Comparison of ENCODE assay signal across 29 mouse cellular contexts in genomic region chr9:60843415-60844076, GRCm38 (mm10). TPM values are rescaled to one million over a fixed set of nuclear protein-coding genes. Genes with fewer than 3 reads are reported as not detected.
A peak's percentile ranks its signal among the peaks of the same experiment; 100 is the strongest.
DNase-seq lines count a peak whose midpoint lies in the region; ATAC-seq and TF ChIP-seq lines count a peak whose summit lies in the region.
"Had no signal": no experiment of that assay in that cellular context is flagged by ENCODE, and none has a peak within 500 bp of the region (broad histone marks: within the 10 kb centered on the region; RNA-seq: fewer than 3 reads in every experiment).

No protein-coding gene starts in this region.

- no peak for DNase-seq in heart, postnatal 36 days
- peak; percentile 46 for DNase-seq in heart, postnatal 0 days (ENCODE audit: low spot score)
- DNase-seq in heart, postnatal 4 days: no peak
- DNase-seq in liver, embryonic 13.5 days: no peak
- DNase-seq in skeletal muscle tissue, adult 2 months (ENCODE audit: low read depth, low spot score): peak; percentile 40
- DNase-seq: adrenal gland, postnatal 25 days; B cell, adult 2 months; cerebellum, adult 18-20 months; cerebellum, postnatal 10 days; gastrocnemius, postnatal 10 days; heart, adult 11 months; kidney, adult 2 months; kidney, postnatal 36 days; layer of hippocampus, postnatal 36 days; left cerebral cortex, postnatal 4 days; lung, postnatal 4 days; right cerebral cortex, postnatal 14 days had no signal

- TF ChIP-seq EP300 in heart, postnatal 0 days (IDR thresholded peaks at IDR 0.05; ENCODE audit: low read depth): no peak

- no peaks in the 10 kb centered on the region for H3K9me3 ChIP-seq in heart, embryonic 12.5 days (replicated peaks)
- no peaks in the 10 kb centered on the region for H3K9me3 ChIP-seq in heart, postnatal 0 days (replicated peaks; ENCODE audit: control insufficient read depth, low read length)
- no peaks in the 10 kb centered on the region for H3K9me3 ChIP-seq in liver, embryonic 13.5 days (replicated peaks)
- H3K9me3 ChIP-seq: embryonic facial prominence, embryonic 13.5 days; forebrain, embryonic 10.5 days; forebrain, embryonic 15.5 days; hindbrain, embryonic 12.5 days; intestine, embryonic 15.5 days; megakaryocyte, embryonic 14.5 days; midbrain, embryonic 12.5 days; neural tube, embryonic 13.5 days; stomach, embryonic 15.5 days had no signal

- WGBS in heart, embryonic 12.5 days: 58% methylated on average over 6 of the region's 6 CpGs
- 32% methylated on average over 6 of the region's 6 CpGs for WGBS in heart, postnatal 0 days
- 59% methylated on average over 6 of the region's 6 CpGs for WGBS in liver, embryonic 13.5 days (ENCODE audit: insufficient replicate concordance)

- peak overlapping the region; percentile 29 for H3K4me2 ChIP-seq in heart, embryonic 12.5 days
- peak overlapping the region; percentile 25; the same call in 1 of the 2 replicates for H3K4me2 ChIP-seq in heart, postnatal 0 days (ENCODE audit: low read depth, low read length)
- no peak overlapping the region for H3K4me2 ChIP-seq in liver, embryonic 13.5 days
- H3K4me2 ChIP-seq: embryonic facial prominence, embryonic 13.5 days; forebrain, embryonic 15.5 days; hindbrain, embryonic 12.5 days; intestine, embryonic 15.5 days; midbrain, embryonic 12.5 days; neural tube, embryonic 13.5 days; stomach, embryonic 15.5 days had no signal

- H3K27ac ChIP-seq in heart, embryonic 12.5 days (ENCODE audit: poor library complexity, severe bottlenecking): peak overlapping the region; percentile 80
- peak overlapping the region; percentile 48; the same call in 1 of the 2 replicates for H3K27ac ChIP-seq in heart, postnatal 0 days (ENCODE audit: low read depth)
- no peak overlapping the region for H3K27ac ChIP-seq in liver, embryonic 13.5 days
- H3K27ac ChIP-seq: embryonic facial prominence, embryonic 13.5 days; forebrain, embryonic 10.5 days; forebrain, embryonic 15.5 days; hindbrain, embryonic 12.5 days; hindbrain, postnatal 0 days; intestine, embryonic 15.5 days; layer of hippocampus, adult 2 months; midbrain, embryonic 12.5 days; neural tube, embryonic 13.5 days; stomach, embryonic 15.5 days had no signal

- no peak for ATAC-seq in heart, embryonic 12.5 days (ENCODE audit: insufficient number of reproducible peaks, low FRiP score)
- ATAC-seq in heart, postnatal 0 days (ENCODE audit: insufficient read depth, low read depth): peak; percentile 75
- peak; percentile 51 for ATAC-seq in liver, embryonic 13.5 days (ENCODE audit: low read depth)
- ATAC-seq: forebrain, embryonic 15.5 days; hindbrain, postnatal 0 days; intestine, embryonic 15.5 days had no signal

- H3K36me3 ChIP-seq in heart, embryonic 12.5 days: peaks cover 9% of the 10 kb centered on the region; the same call in 1 of the 2 replicates
- peaks cover 8% of the 10 kb centered on the region for H3K36me3 ChIP-seq in heart, postnatal 0 days (replicated peaks; ENCODE audit: control insufficient read depth, insufficient read depth, low read length)
- no peaks in the 10 kb centered on the region for H3K36me3 ChIP-seq in liver, embryonic 13.5 days
- H3K36me3 ChIP-seq: forebrain, embryonic 10.5 days; forebrain, embryonic 15.5 days; hindbrain, embryonic 12.5 days; intestine, embryonic 15.5 days; midbrain, embryonic 12.5 days; neural tube, embryonic 13.5 days; stomach, embryonic 15.5 days had no signal

- H3K9ac ChIP-seq in heart, embryonic 12.5 days: peak overlapping the region; percentile 46; the same call in 1 of the 2 replicates
- H3K9ac ChIP-seq in heart, postnatal 0 days (replicated peaks; ENCODE audit: low read depth, low read length): no peak overlapping the region
- H3K9ac ChIP-seq in liver, embryonic 13.5 days: no peak overlapping the region
- H3K9ac ChIP-seq: embryonic facial prominence, embryonic 13.5 days; forebrain, embryonic 15.5 days; hindbrain, embryonic 12.5 days; intestine, embryonic 15.5 days; midbrain, embryonic 12.5 days; neural tube, embryonic 13.5 days; stomach, embryonic 15.5 days had no signal

- intact Hi-C loops in heart, postnatal 36 days (cut with DNase I): no loop called here

- H3K27me3 ChIP-seq in heart, embryonic 12.5 days (replicated peaks): no peaks in the 10 kb centered on the region
- no peaks in the 10 kb centered on the region for H3K27me3 ChIP-seq in heart, postnatal 0 days (ENCODE audit: control insufficient read depth, insufficient read depth, low read length)
- H3K27me3 ChIP-seq in liver, embryonic 13.5 days: no peaks in the 10 kb centered on the region
- H3K27me3 ChIP-seq: embryonic facial prominence, embryonic 13.5 days; forebrain, embryonic 15.5 days; hindbrain, embryonic 12.5 days; intestine, embryonic 15.5 days; neural tube, embryonic 13.5 days; stomach, embryonic 15.5 days had no signal

- no peak overlapping the region for H3K4me3 ChIP-seq in heart, embryonic 12.5 days
- H3K4me3 ChIP-seq in heart, postnatal 0 days (ENCODE audit: low read depth, low read length): no peak overlapping the region
- H3K4me3 ChIP-seq in liver, embryonic 13.5 days (replicated peaks): no peak overlapping the region
- H3K4me3 ChIP-seq: embryonic facial prominence, embryonic 13.5 days; forebrain, embryonic 10.5 days; forebrain, embryonic 15.5 days; hindbrain, embryonic 12.5 days; intestine, embryonic 15.5 days; layer of hippocampus, adult 2 months; megakaryocyte, embryonic 14.5 days; midbrain, embryonic 12.5 days; neural tube, embryonic 13.5 days; stomach, embryonic 15.5 days had no signal

- no peak for TF ChIP-seq CTCF in heart, postnatal 0 days (IDR thresholded peaks at IDR 0.05; ENCODE audit: low read depth)

- H3K4me1 ChIP-seq in heart, embryonic 12.5 days (replicated peaks): peaks cover 43% of the 10 kb centered on the region
- peaks cover 29% of the 10 kb centered on the region for H3K4me1 ChIP-seq in heart, postnatal 0 days (ENCODE audit: control insufficient read depth, insufficient read depth)
- no peaks in the 10 kb centered on the region for H3K4me1 ChIP-seq in liver, embryonic 13.5 days (replicated peaks)

RNA-seq across cellular contexts. Expression of gene Uaca, which starts 49.2 kb away (rescaled TPM):
- 38.9 and 39.0 TPM in 2 replicates for polyA plus RNA-seq in heart, embryonic 12.5 days (2016; fragmentation: Nextera tagmentation; extraction: Ambion mirVana)
- 10 to 100 TPM; 49.7 to 51.1 TPM for total RNA-seq in heart, postnatal 36 days (2021)
- 5.5 and 10.5 TPM in 2 replicates for total RNA-seq in heart, postnatal 0 days (2014; rRNA removed; ENCODE audit: low replicate concordance)
- polyA plus RNA-seq in heart, postnatal 0 days (2015; fragmentation: Nextera tagmentation; extraction: Ambion mirVana): 17.3 and 18.6 TPM in 2 replicates
- total RNA-seq in heart, postnatal 4 days (2021): 10 to 100 TPM; 47.4 to 49.2 TPM
- 2.7 and 4.4 TPM in 2 replicates for polyA plus RNA-seq in liver, embryonic 13.5 days (2015; fragmentation: Nextera tagmentation; extraction: Ambion mirVana)

Comparison
In these comparisons a context has a peak if more than half of its experiments do, and no peak if none do; other contexts are left out.
1. DNase-seq: peak in heart, postnatal 0 days (single experiment) and skeletal muscle tissue, adult 2 months (single experiment); none in heart, postnatal 36 days (0 of 2), heart, postnatal 4 days (single experiment) and liver, embryonic 13.5 days (single experiment).